Comparison of ENCODE assay signal across 32 mouse cellular contexts in genomic region chr7:134431681-134432080, GRCm38 (mm10). TPM values are rescaled to one million over a fixed set of nuclear protein-coding genes. Genes with fewer than 3 reads are reported as not detected.
"Had no signal": no experiment of that assay in that cellular context is flagged by ENCODE, and none has a peak within 500 bp of the region (broad histone marks: within the 10 kb centered on the region; RNA-seq: fewer than 3 reads in every experiment).

No protein-coding gene starts in this region.

- H3K9me3 ChIP-seq: embryonic facial prominence, embryonic 10.5 days; embryonic facial prominence, embryonic 12.5 days; embryonic facial prominence, embryonic 13.5 days; embryonic facial prominence, embryonic 15.5 days; forebrain, embryonic 10.5 days; forebrain, embryonic 12.5 days; forebrain, embryonic 13.5 days; forebrain, embryonic 15.5 days had no signal

- ATAC-seq: forebrain, embryonic 13.5 days; forebrain, embryonic 14.5 days; forebrain, embryonic 15.5 days; forebrain, embryonic 16.5 days; forebrain, postnatal 0 days had no signal

- H3K27me3 ChIP-seq: embryonic facial prominence, embryonic 12.5 days; embryonic facial prominence, embryonic 13.5 days; embryonic facial prominence, embryonic 15.5 days; forebrain, embryonic 12.5 days; forebrain, embryonic 13.5 days; forebrain, embryonic 15.5 days had no signal

- H3K9ac ChIP-seq: embryonic facial prominence, embryonic 12.5 days; embryonic facial prominence, embryonic 13.5 days; embryonic facial prominence, embryonic 15.5 days; forebrain, embryonic 12.5 days; forebrain, embryonic 13.5 days; forebrain, embryonic 15.5 days; forebrain, postnatal 0 days had no signal

- H3K4me3 ChIP-seq: embryonic facial prominence, embryonic 10.5 days; embryonic facial prominence, embryonic 12.5 days; embryonic facial prominence, embryonic 13.5 days; embryonic facial prominence, embryonic 15.5 days; erythroblast, embryonic 14.5 days; forebrain, embryonic 10.5 days; forebrain, embryonic 12.5 days; forebrain, embryonic 13.5 days; forebrain, embryonic 15.5 days; gastrocnemius, adult 2 months had no signal

- DNase-seq: cerebellum, adult 18-20 months; cerebellum, adult 2 months; cerebellum, adult 8-10 months; cerebellum, adult 9-10 months; cerebellum, adult 9-11 months; cerebellum, postnatal 10 days; cerebellum, postnatal 14 days; cerebellum, postnatal 25 days; cerebellum, postnatal 36 days; embryo, embryonic 11 days; forebrain, postnatal 0 days; gastrocnemius, adult 2 months; gastrocnemius, postnatal 10 days; gastrocnemius, postnatal 14 days; gastrocnemius, postnatal 25 days; gastrocnemius, postnatal 36 days; heart, adult 18-20 months had no signal

- H3K36me3 ChIP-seq: embryonic facial prominence, embryonic 10.5 days; embryonic facial prominence, embryonic 12.5 days; embryonic facial prominence, embryonic 13.5 days; embryonic facial prominence, embryonic 15.5 days; forebrain, embryonic 10.5 days; forebrain, embryonic 12.5 days; forebrain, embryonic 15.5 days had no signal

- H3K4me2 ChIP-seq: embryonic facial prominence, embryonic 12.5 days; embryonic facial prominence, embryonic 13.5 days; embryonic facial prominence, embryonic 15.5 days; forebrain, embryonic 12.5 days; forebrain, embryonic 13.5 days; forebrain, embryonic 15.5 days had no signal

- H3K27ac ChIP-seq: embryonic facial prominence, embryonic 10.5 days; embryonic facial prominence, embryonic 12.5 days; embryonic facial prominence, embryonic 13.5 days; embryonic facial prominence, embryonic 15.5 days; forebrain, embryonic 10.5 days; forebrain, embryonic 12.5 days; forebrain, embryonic 13.5 days; forebrain, embryonic 15.5 days; gastrocnemius, adult 2 months had no signal

- H3K4me1 ChIP-seq: embryonic facial prominence, embryonic 10.5 days; embryonic facial prominence, embryonic 12.5 days; embryonic facial prominence, embryonic 13.5 days; embryonic facial prominence, embryonic 15.5 days; forebrain, embryonic 10.5 days; forebrain, embryonic 12.5 days; forebrain, embryonic 13.5 days; forebrain, embryonic 15.5 days had no signal

RNA-seq across cellular contexts. Expression of gene D7Ertd443e, which starts 46.2 kb away (rescaled TPM):
- total RNA-seq: gastrocnemius, adult 18-20 months; gastrocnemius, adult 2 months; gastrocnemius, adult 8-10 months; gastrocnemius, postnatal 10 days; gastrocnemius, postnatal 14 days; gastrocnemius, postnatal 25 days; gastrocnemius, postnatal 36 days; granulocyte monocyte progenitor cell, adult 5-6 weeks had no signal
- polyA plus RNA-seq: erythroblast, embryonic 14.5 days; forebrain, embryonic 10.5 days; forebrain, embryonic 11.5 days; forebrain, embryonic 12.5 days; forebrain, embryonic 14.5 days; forebrain, embryonic 15.5 days; forebrain, embryonic 16.5 days had no signal
